Mouse (Mus musculus): ENCODE data around the gene Slc35e3. TPM values are rescaled to one million over a fixed set of nuclear protein-coding genes. Genes with fewer than 3 reads are reported as not detected.
"Not testable (repeated sequence)": the region's sequence is repeated elsewhere in the genome, so short reads cannot be mapped to it uniquely, and the experiment has no call there.

Slc35e3 gene
- polyA plus RNA-seq, 1 experiment = 19.7 TPM

GRCm38 (mm10) chr10:117739648-117739948 is 6.6 kb downstream of the Slc35e3 start:
- Histone ChIP-seq H3K9me3 (replicated peaks; ENCODE audit: control insufficient read depth, insufficient read depth, low read length, poor library complexity, severe bottlenecking) (no peaks in the 10 kb centered on the region), H3K27me3 (ENCODE audit: control insufficient read depth, insufficient read depth, low read length, poor library complexity, severe bottlenecking) (no peaks in the 10 kb centered on the region), H3K4me3 (ENCODE audit: low read depth, low read length) (no peak overlapping the region), H3K36me3 (ENCODE audit: control insufficient read depth, insufficient read depth, low read length, poor library complexity, severe bottlenecking) (peaks cover 11% of the 10 kb centered on the region), H3K27ac (ENCODE audit: insufficient read depth, low read length) (no peak overlapping the region), H3K9ac (ENCODE audit: low read depth, poor library complexity, severe bottlenecking) (no peak overlapping the region), H3K4me1 (ENCODE audit: control insufficient read depth, insufficient read depth, low read length) (no peaks in the 10 kb centered on the region)
- TF ChIP-seq CTCF (IDR thresholded peaks at IDR 0.05; ENCODE audit: low read depth, low read length) = no peak
- TF ChIP-seq POLR2A (IDR thresholded peaks at IDR 0.05; ENCODE audit: insufficient read depth, low read length) = no peak
- no peak for TF ChIP-seq EP300 (IDR thresholded peaks at IDR 0.05; ENCODE audit: insufficient read depth, low read depth, low read length)

GRCm38 (mm10) chr10:117738928-117739647 is 7.1 kb downstream of the Slc35e3 start:
- no peaks in the 10 kb centered on the region for H3K27me3 ChIP-seq (ENCODE audit: control insufficient read depth, insufficient read depth, low read length, poor library complexity, severe bottlenecking)
- H3K4me3 ChIP-seq (ENCODE audit: low read depth, low read length) = no peak overlapping the region
- TF ChIP-seq EP300 (IDR thresholded peaks at IDR 0.05; ENCODE audit: insufficient read depth, low read depth, low read length) (no peak), CTCF (IDR thresholded peaks at IDR 0.05; ENCODE audit: low read depth, low read length) (no peak), POLR2A (IDR thresholded peaks at IDR 0.05; ENCODE audit: insufficient read depth, low read length) (no peak)
- no peaks in the 10 kb centered on the region for H3K9me3 ChIP-seq (replicated peaks; ENCODE audit: control insufficient read depth, insufficient read depth, low read length, poor library complexity, severe bottlenecking)
- no peaks in the 10 kb centered on the region for H3K4me1 ChIP-seq (ENCODE audit: control insufficient read depth, insufficient read depth, low read length)
- H3K9ac ChIP-seq (ENCODE audit: low read depth, poor library complexity, severe bottlenecking) = no peak overlapping the region
- no peak overlapping the region for H3K27ac ChIP-seq (ENCODE audit: insufficient read depth, low read length)
- H3K36me3 ChIP-seq (ENCODE audit: control insufficient read depth, insufficient read depth, low read length, poor library complexity, severe bottlenecking) = peaks cover 8% of the 10 kb centered on the region

GRCm38 (mm10) chr10:117738140-117738921 is 7.8 kb downstream of the Slc35e3 start:
- Histone ChIP-seq H3K9me3 (replicated peaks; ENCODE audit: control insufficient read depth, insufficient read depth, low read length, poor library complexity, severe bottlenecking) (no peaks in the 10 kb centered on the region), H3K36me3 (ENCODE audit: control insufficient read depth, insufficient read depth, low read length, poor library complexity, severe bottlenecking) (peaks cover 4% of the 10 kb centered on the region; the same call in 1 of the 2 replicates), H3K27me3 (ENCODE audit: control insufficient read depth, insufficient read depth, low read length, poor library complexity, severe bottlenecking) (no peaks in the 10 kb centered on the region), H3K4me1 (ENCODE audit: control insufficient read depth, insufficient read depth, low read length) (no peaks in the 10 kb centered on the region), H3K4me3 (ENCODE audit: low read depth, low read length) (no peak overlapping the region), H3K9ac (ENCODE audit: low read depth, poor library complexity, severe bottlenecking) (no peak overlapping the region), H3K27ac (ENCODE audit: insufficient read depth, low read length) (no peak overlapping the region)
- no peak for TF ChIP-seq CTCF (IDR thresholded peaks at IDR 0.05; ENCODE audit: low read depth, low read length)

GRCm38 (mm10) chr10:117737498-117737897 is 8.7 kb downstream of the Slc35e3 start:
- H3K4me1 ChIP-seq (ENCODE audit: control insufficient read depth, insufficient read depth, low read length); H3K36me3 ChIP-seq (ENCODE audit: control insufficient read depth, insufficient read depth, low read length, poor library complexity, severe bottlenecking); H3K9ac ChIP-seq (ENCODE audit: low read depth, poor library complexity, severe bottlenecking); H3K9me3 ChIP-seq (replicated peaks; ENCODE audit: control insufficient read depth, insufficient read depth, low read length, poor library complexity, severe bottlenecking); H3K27ac ChIP-seq (ENCODE audit: insufficient read depth, low read length); H3K4me3 ChIP-seq (ENCODE audit: low read depth, low read length); H3K27me3 ChIP-seq (ENCODE audit: control insufficient read depth, insufficient read depth, low read length, poor library complexity, severe bottlenecking): not testable (repeated sequence)

- Histone ChIP-seq H3K4me3 (ENCODE audit: low read depth, low read length) (no peak overlapping the region), H3K27me3 (ENCODE audit: control insufficient read depth, insufficient read depth, low read length, poor library complexity, severe bottlenecking) (no peaks in the 10 kb centered on the region), H3K4me1 (ENCODE audit: control insufficient read depth, insufficient read depth, low read length) (no peaks in the 10 kb centered on the region), H3K9ac (ENCODE audit: low read depth, poor library complexity, severe bottlenecking) (no peak overlapping the region), H3K36me3 (ENCODE audit: control insufficient read depth, insufficient read depth, low read length, poor library complexity, severe bottlenecking) (peaks cover 4% of the 10 kb centered on the region; the same call in 1 of the 2 replicates), H3K27ac (ENCODE audit: insufficient read depth, low read length) (no peak overlapping the region), H3K9me3 (replicated peaks; ENCODE audit: control insufficient read depth, insufficient read depth, low read length, poor library complexity, severe bottlenecking) (no peaks in the 10 kb centered on the region)
- TF ChIP-seq CTCF (IDR thresholded peaks at IDR 0.05; ENCODE audit: low read depth, low read length) = no peak
- TF ChIP-seq EP300 (IDR thresholded peaks at IDR 0.05; ENCODE audit: insufficient read depth, low read depth, low read length) = no peak
- no peak for TF ChIP-seq POLR2A (IDR thresholded peaks at IDR 0.05; ENCODE audit: insufficient read depth, low read length)
Measured at GRCm38 (mm10) chr10:117737075-117737474, 9.1 kb downstream of the Slc35e3 start.

GRCm38 (mm10) chr10:117736573-117736972 is 9.6 kb downstream of the Slc35e3 start:
- H3K9ac ChIP-seq (ENCODE audit: low read depth, poor library complexity, severe bottlenecking) = no peak overlapping the region
- H3K4me1 ChIP-seq (ENCODE audit: control insufficient read depth, insufficient read depth, low read length) = no peaks in the 10 kb centered on the region
- no peaks in the 10 kb centered on the region for H3K27me3 ChIP-seq (ENCODE audit: control insufficient read depth, insufficient read depth, low read length, poor library complexity, severe bottlenecking)
- H3K9me3 ChIP-seq (replicated peaks; ENCODE audit: control insufficient read depth, insufficient read depth, low read length, poor library complexity, severe bottlenecking) = no peaks in the 10 kb centered on the region
- H3K4me3 ChIP-seq (ENCODE audit: low read depth, low read length) = no peak overlapping the region
- TF ChIP-seq POLR2A (IDR thresholded peaks at IDR 0.05; ENCODE audit: insufficient read depth, low read length) (no peak), CTCF (IDR thresholded peaks at IDR 0.05; ENCODE audit: low read depth, low read length) (no peak), EP300 (IDR thresholded peaks at IDR 0.05; ENCODE audit: insufficient read depth, low read depth, low read length) (no peak)
- H3K36me3 ChIP-seq (ENCODE audit: control insufficient read depth, insufficient read depth, low read length, poor library complexity, severe bottlenecking) = peaks cover 4% of the 10 kb centered on the region; the same call in 1 of the 2 replicates
- no peak overlapping the region for H3K27ac ChIP-seq (ENCODE audit: insufficient read depth, low read length)

- H3K4me1 ChIP-seq (ENCODE audit: control insufficient read depth, insufficient read depth, low read length); H3K36me3 ChIP-seq (ENCODE audit: control insufficient read depth, insufficient read depth, low read length, poor library complexity, severe bottlenecking); H3K4me3 ChIP-seq (ENCODE audit: low read depth, low read length); H3K9me3 ChIP-seq (replicated peaks; ENCODE audit: control insufficient read depth, insufficient read depth, low read length, poor library complexity, severe bottlenecking); H3K9ac ChIP-seq (ENCODE audit: low read depth, poor library complexity, severe bottlenecking); H3K27me3 ChIP-seq (ENCODE audit: control insufficient read depth, insufficient read depth, low read length, poor library complexity, severe bottlenecking); H3K27ac ChIP-seq (ENCODE audit: insufficient read depth, low read length): not testable (repeated sequence)
Measured at GRCm38 (mm10) chr10:117735396-117735795, 10.8 kb downstream of the Slc35e3 start.

- H3K27me3 ChIP-seq (ENCODE audit: control insufficient read depth, insufficient read depth, low read length, poor library complexity, severe bottlenecking); H3K9ac ChIP-seq (ENCODE audit: low read depth, poor library complexity, severe bottlenecking); H3K9me3 ChIP-seq (replicated peaks; ENCODE audit: control insufficient read depth, insufficient read depth, low read length, poor library complexity, severe bottlenecking); H3K4me1 ChIP-seq (ENCODE audit: control insufficient read depth, insufficient read depth, low read length); H3K27ac ChIP-seq (ENCODE audit: insufficient read depth, low read length); H3K36me3 ChIP-seq (ENCODE audit: control insufficient read depth, insufficient read depth, low read length, poor library complexity, severe bottlenecking); H3K4me3 ChIP-seq (ENCODE audit: low read depth, low read length): not testable (repeated sequence)
Measured at GRCm38 (mm10) chr10:117734104-117734852, 11.9 kb downstream of the Slc35e3 start.
